Mouse (Mus musculus) C2C12 (cell line): ENCODE measurements around the gene Lxn.

ENCODE experiments used
- CEBPB ChIP-seq: IDR thresholded peaks from one replicate; pipeline ENCODE4 v1.6.1; 2011; ENCODE audit warnings: low read depth, mild to moderate bottlenecking, control low read depth, moderate library complexity
- CTCF ChIP-seq: IDR thresholded peaks from one replicate; pipeline ENCODE4 v1.5.1; 2011; ENCODE audit not compliant: control insufficient read depth, insufficient read depth, insufficient read length
- MYOD1 ChIP-seq: IDR thresholded peaks from one replicate; pipeline ENCODE4 v1.6.1; 2011; ENCODE audit warnings: low read depth; ENCODE audit not compliant: control insufficient read depth, insufficient read length

DNA sequence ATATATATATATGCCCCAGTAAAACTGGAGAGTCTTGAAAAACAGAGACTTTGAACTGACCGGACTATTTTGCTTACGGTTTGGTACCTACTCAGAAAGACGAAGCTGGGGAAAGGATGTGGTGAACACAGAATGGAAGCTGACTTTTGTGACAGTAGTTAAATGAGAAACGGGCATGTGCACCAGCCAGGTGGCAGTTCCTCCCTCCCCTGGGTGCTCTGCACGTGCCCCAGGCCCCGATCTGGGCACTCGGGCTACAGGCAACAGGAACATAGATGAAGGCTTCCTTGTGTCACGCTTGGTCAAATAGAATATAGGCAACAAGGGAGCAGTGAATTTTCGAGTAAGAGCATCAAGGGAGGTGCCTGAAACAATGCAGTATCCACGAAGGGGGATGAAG lies 32.6 kb upstream of the Lxn start:
- TF ChIP-seq CTCF (no peak), MYOD1 (no peak), CEBPB (no peak)
